Mouse (Mus musculus): Measurements from ENCODE around the gene Atg2a. TPM values are rescaled to one million over a fixed set of nuclear protein-coding genes. Genes with fewer than 3 reads are reported as not detected.

Atg2a gene
- total and polyA plus RNA-seq, 2 experiments: 9.1 to 32.3 TPM

DNA sequence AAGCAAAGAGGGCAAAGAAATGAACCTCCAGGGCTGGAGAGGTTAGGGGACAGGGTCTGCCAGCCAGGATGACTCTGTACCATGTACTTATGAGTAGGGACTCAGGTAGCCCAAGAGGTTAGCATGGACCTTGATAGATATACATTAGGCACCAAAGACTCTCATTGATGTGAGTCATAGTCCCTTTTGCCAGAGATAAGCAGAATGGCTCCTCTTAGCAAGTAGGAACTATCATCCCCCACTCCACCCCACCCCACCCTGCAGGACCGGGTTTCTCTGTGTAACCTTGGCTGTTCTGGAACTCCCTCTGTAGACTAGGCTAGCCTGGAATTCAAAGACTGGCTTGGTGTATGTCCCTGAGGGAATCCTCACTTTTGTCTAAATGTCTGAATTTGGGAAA is 1.3 kb upstream of the Atg2a start:
- DNase-seq (ENCODE audit: extremely low read depth, low read depth, low spot score): no peak
- no peaks in the 10 kb centered on the region for H3K27me3 ChIP-seq (ENCODE audit: control insufficient read depth, insufficient read depth, low read length)
- H3K36me3 ChIP-seq (ENCODE audit: control insufficient read depth, insufficient read depth, low read length): no peaks in the 10 kb centered on the region
- H3K4me3 ChIP-seq (ENCODE audit: insufficient read depth, low read depth, low read length): no peak overlapping the region
- 57% methylated on average over 1 of the region's 1 CpGs for WGBS
- peaks cover 8% of the 10 kb centered on the region; the same call in 1 of the 2 replicates for H3K79me2 ChIP-seq (ENCODE audit: control insufficient read depth, insufficient read depth, low read length)
- H3K27ac ChIP-seq (replicated peaks; ENCODE audit: insufficient read depth, low read depth, low read length): no peak overlapping the region
- TF ChIP-seq CTCF (IDR thresholded peaks at IDR 0.05; ENCODE audit: low read depth, low read length) (no peak), POLR2A (IDR thresholded peaks at IDR 0.05; ENCODE audit: extremely low read depth, insufficient read depth, low read length) (no peak)
- H3K9ac ChIP-seq (ENCODE audit: low read depth, low read length): no peak overlapping the region
- H3K4me1 ChIP-seq (ENCODE audit: control insufficient read depth, insufficient read depth, low read length): peaks cover 12% of the 10 kb centered on the region

DNA sequence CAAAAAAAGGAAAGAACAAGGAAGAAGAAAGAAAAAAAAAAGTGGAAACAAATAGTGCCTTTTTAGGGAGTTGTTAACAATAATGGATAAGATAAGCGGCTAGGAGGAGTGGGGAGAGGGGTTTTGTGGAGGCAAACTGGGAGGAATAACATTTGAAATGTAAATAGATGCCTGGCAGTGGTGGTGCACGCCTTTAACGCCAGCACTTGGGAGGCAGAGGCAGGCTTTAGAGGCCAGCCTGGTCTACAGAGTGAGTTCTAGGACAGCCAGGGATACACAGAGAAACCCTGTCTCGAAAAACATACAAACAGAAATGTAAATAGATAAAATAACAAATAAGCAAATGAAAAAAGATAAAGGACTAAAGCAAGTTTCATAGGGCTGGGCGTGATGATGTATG is 743 bp upstream of the Atg2a start:
- Histone ChIP-seq H3K36me3 (ENCODE audit: control insufficient read depth, insufficient read depth, low read length) (no peaks in the 10 kb centered on the region), H3K4me3 (ENCODE audit: insufficient read depth, low read depth, low read length) (no peak overlapping the region), H3K79me2 (ENCODE audit: control insufficient read depth, insufficient read depth, low read length) (0 out of 2 replicates have a peak, but pooled peaks cover 4% of the 10 kb centered on the region), H3K27me3 (ENCODE audit: control insufficient read depth, insufficient read depth, low read length) (no peaks in the 10 kb centered on the region), H3K9ac (ENCODE audit: low read depth, low read length) (no peak overlapping the region), H3K4me1 (ENCODE audit: control insufficient read depth, insufficient read depth, low read length) (peaks cover 9% of the 10 kb centered on the region; the same call in 1 of the 2 replicates), H3K27ac (replicated peaks; ENCODE audit: insufficient read depth, low read depth, low read length) (no peak overlapping the region)
- DNase-seq (ENCODE audit: extremely low read depth, low read depth, low spot score): no peak
- WGBS: 40% methylated on average over 5 of the region's 5 CpGs
- TF ChIP-seq POLR2A (IDR thresholded peaks at IDR 0.05; ENCODE audit: extremely low read depth, insufficient read depth, low read length) (no peak), CTCF (IDR thresholded peaks at IDR 0.05; ENCODE audit: low read depth, low read length) (no peak)

DNA sequence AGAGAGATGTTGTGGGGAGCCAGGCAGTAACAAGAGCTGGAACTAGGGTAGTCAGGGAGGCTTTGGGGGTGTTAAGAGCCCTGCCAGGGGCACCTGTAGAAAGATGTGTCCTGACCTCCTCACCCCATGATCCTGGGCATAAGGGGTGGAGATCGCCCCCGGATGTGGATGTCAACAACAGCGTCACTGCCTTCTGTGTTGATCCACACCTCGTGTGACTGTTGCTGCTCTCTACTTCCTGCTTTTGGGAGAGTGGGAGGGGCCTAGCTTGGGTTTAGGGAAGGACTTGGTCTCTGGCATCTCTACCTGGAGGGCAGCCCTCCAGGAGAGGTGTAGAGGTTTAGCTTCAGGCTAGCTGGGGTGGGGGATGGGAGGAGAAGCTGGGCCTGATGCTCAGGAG is 813 bp downstream of the Atg2a start:
- H3K79me2 ChIP-seq (ENCODE audit: control insufficient read depth, insufficient read depth, low read length): 0 out of 2 replicates have a peak, but pooled peaks cover 4% of the 10 kb centered on the region
- peaks cover 6% of the 10 kb centered on the region; the same call in 1 of the 2 replicates for H3K4me1 ChIP-seq (ENCODE audit: control insufficient read depth, insufficient read depth, low read length)
- 1% methylated on average over 4 of the region's 4 CpGs for WGBS
- peaks cover 5% of the 10 kb centered on the region; the same call in 1 of the 2 replicates for H3K36me3 ChIP-seq (ENCODE audit: control insufficient read depth, insufficient read depth, low read length)
- H3K27me3 ChIP-seq (ENCODE audit: control insufficient read depth, insufficient read depth, low read length): no peaks in the 10 kb centered on the region
- peak; percentile 70 for DNase-seq (ENCODE audit: extremely low read depth, low read depth, low spot score)
- peak overlapping the region; percentile 81 for H3K9ac ChIP-seq (ENCODE audit: low read depth, low read length)
- H3K4me3 ChIP-seq (ENCODE audit: insufficient read depth, low read depth, low read length): peak overlapping the region; percentile 69
- TF ChIP-seq POLR2A (IDR thresholded peaks at IDR 0.05; ENCODE audit: extremely low read depth, insufficient read depth, low read length) (no peak), CTCF (IDR thresholded peaks at IDR 0.05; ENCODE audit: low read depth, low read length) (no peak)
- H3K27ac ChIP-seq (replicated peaks; ENCODE audit: insufficient read depth, low read depth, low read length): peak overlapping the region; percentile 51

DNA sequence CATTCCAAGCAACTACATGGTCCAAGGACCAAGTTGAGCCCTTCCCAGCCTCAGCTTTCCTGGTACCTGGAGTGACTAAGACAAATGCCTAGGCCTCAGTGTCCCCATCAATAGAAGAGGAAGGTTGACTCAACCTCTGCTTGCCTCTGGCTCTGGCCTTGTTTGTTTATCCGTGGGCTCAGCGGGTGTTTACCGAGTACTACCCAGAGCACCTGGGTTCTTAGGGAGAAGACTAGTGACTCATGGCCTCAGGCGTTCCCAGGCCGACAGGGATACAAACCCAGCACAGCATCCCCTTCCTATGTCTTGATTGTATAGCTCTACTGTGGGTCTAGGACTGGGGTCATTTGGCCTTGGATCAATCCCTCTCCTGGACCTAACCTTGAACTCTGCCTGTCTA is 1.8 kb downstream of the Atg2a start:
- H3K27me3 ChIP-seq (ENCODE audit: control insufficient read depth, insufficient read depth, low read length): no peaks in the 10 kb centered on the region
- H3K9ac ChIP-seq (ENCODE audit: low read depth, low read length): no peak overlapping the region
- no peak for DNase-seq (ENCODE audit: extremely low read depth, low read depth, low spot score)
- H3K36me3 ChIP-seq (ENCODE audit: control insufficient read depth, insufficient read depth, low read length): peaks cover 7% of the 10 kb centered on the region; the same call in 1 of the 2 replicates
- no peak overlapping the region for H3K4me3 ChIP-seq (ENCODE audit: insufficient read depth, low read depth, low read length)
- no peak overlapping the region for H3K27ac ChIP-seq (replicated peaks; ENCODE audit: insufficient read depth, low read depth, low read length)
- WGBS: 27% methylated on average over 5 of the region's 5 CpGs
- peaks cover 6% of the 10 kb centered on the region; the same call in 1 of the 2 replicates for H3K4me1 ChIP-seq (ENCODE audit: control insufficient read depth, insufficient read depth, low read length)
- 0 out of 2 replicates have a peak, but pooled peaks cover 4% of the 10 kb centered on the region for H3K79me2 ChIP-seq (ENCODE audit: control insufficient read depth, insufficient read depth, low read length)
- TF ChIP-seq CTCF (IDR thresholded peaks at IDR 0.05; ENCODE audit: low read depth, low read length) (no peak), POLR2A (IDR thresholded peaks at IDR 0.05; ENCODE audit: extremely low read depth, insufficient read depth, low read length) (no peak)

DNA sequence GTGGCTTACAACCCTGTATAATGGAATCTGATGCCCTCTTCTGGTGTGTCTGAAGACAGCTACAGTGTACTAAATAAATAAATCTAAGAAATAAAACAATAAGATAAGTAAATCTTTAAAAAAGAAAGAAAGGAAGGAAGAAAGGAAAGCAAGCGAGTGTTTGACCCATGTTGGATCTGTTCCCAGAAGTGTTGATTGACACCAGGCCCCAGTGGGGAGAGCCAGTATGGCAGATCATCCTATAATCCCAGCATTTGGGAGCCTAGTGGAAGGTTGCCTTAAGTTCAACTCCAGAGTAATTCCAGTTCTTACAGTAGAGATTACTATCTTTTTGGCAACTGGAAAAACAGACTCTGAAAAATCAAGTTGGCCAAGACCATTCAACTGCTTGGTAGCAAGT is 4.3 kb downstream of the Atg2a start:
- Histone ChIP-seq H3K4me3 (ENCODE audit: insufficient read depth, low read depth, low read length) (no peak overlapping the region), H3K27me3 (ENCODE audit: control insufficient read depth, insufficient read depth, low read length) (no peaks in the 10 kb centered on the region), H3K36me3 (ENCODE audit: control insufficient read depth, insufficient read depth, low read length) (peaks cover 13% of the 10 kb centered on the region; the same call in 1 of the 2 replicates), H3K27ac (replicated peaks; ENCODE audit: insufficient read depth, low read depth, low read length) (no peak overlapping the region), H3K4me1 (ENCODE audit: control insufficient read depth, insufficient read depth, low read length) (peaks cover 6% of the 10 kb centered on the region; the same call in 1 of the 2 replicates), H3K79me2 (ENCODE audit: control insufficient read depth, insufficient read depth, low read length) (0 out of 2 replicates have a peak, but pooled peaks cover 4% of the 10 kb centered on the region), H3K9ac (ENCODE audit: low read depth, low read length) (no peak overlapping the region)
- no peak for DNase-seq (ENCODE audit: extremely low read depth, low read depth, low spot score)
- WGBS: 33% methylated on average over 1 of the region's 1 CpGs
- TF ChIP-seq CTCF (IDR thresholded peaks at IDR 0.05; ENCODE audit: low read depth, low read length): no peak
- no peak for TF ChIP-seq POLR2A (IDR thresholded peaks at IDR 0.05; ENCODE audit: extremely low read depth, insufficient read depth, low read length)

DNA sequence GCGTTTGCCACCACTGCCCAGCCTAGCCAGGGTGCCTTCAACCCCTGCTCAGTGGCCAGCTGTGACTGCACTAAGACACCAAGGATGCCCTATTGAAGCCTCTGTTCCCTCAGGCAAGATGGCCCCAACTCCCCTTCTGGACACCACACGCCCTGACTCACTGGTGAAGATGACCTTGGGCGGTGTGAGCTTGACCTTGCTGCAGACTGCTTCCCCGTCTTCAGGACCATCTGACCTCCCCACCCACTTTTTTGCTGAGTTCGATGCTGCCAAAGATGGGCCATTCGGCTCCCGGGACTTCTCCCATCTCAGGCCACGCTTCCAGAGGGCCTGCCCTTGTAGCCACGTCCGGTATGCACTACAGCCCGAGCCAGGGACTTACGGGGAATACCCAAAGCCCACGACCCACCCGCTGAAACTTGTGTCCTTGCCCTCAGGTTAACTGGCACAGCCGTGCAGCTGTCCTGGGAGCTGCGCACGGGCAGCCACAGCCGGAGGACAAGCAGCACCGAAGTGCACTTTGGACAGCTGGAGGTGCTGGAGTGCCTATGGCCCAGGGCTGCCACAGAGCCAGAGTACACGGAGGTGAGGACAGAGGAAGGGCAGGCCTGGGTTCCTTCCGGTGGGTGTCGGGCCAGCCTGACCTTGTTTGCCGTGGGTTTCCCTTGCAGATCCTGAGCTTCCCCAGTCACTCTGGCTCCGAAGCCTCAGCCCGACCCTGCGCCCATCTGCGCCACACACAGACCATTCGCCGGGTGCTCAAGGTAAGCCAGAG is 6.2 kb downstream of the Atg2a start:
- Histone ChIP-seq H3K4me3 (ENCODE audit: insufficient read depth, low read depth, low read length) (no peak overlapping the region), H3K27ac (replicated peaks; ENCODE audit: insufficient read depth, low read depth, low read length) (no peak overlapping the region), H3K4me1 (ENCODE audit: control insufficient read depth, insufficient read depth, low read length) (peaks cover 4% of the 10 kb centered on the region), H3K79me2 (ENCODE audit: control insufficient read depth, insufficient read depth, low read length) (0 out of 2 replicates have a peak, but pooled peaks cover 4% of the 10 kb centered on the region), H3K36me3 (ENCODE audit: control insufficient read depth, insufficient read depth, low read length) (peaks cover 19% of the 10 kb centered on the region; the same call in 1 of the 2 replicates), H3K27me3 (ENCODE audit: control insufficient read depth, insufficient read depth, low read length) (no peaks in the 10 kb centered on the region), H3K9ac (ENCODE audit: low read depth, low read length) (no peak overlapping the region)
- DNase-seq (ENCODE audit: extremely low read depth, low read depth, low spot score): no peak
- 92% methylated on average over 29 of the region's 29 CpGs for WGBS
- TF ChIP-seq CTCF (IDR thresholded peaks at IDR 0.05; ENCODE audit: low read depth, low read length) (no peak), POLR2A (IDR thresholded peaks at IDR 0.05; ENCODE audit: extremely low read depth, insufficient read depth, low read length) (no peak)

Measured in liver, adult 2 months (tissue).